ENCODE assay signal across 35 mouse cellular contexts in genomic region chr8:85577666-85578065, GRCm38 (mm10).
"Had no signal": no experiment of that assay in that cellular context is flagged by ENCODE, and none has a peak within 500 bp of the region (broad histone marks: within the 10 kb centered on the region; RNA-seq: fewer than 3 reads in every experiment).

No protein-coding gene starts in this region.

- H3K36me3 ChIP-seq: heart, embryonic 10.5 days; heart, embryonic 12.5 days; heart, embryonic 13.5 days; heart, embryonic 15.5 days; hindbrain, embryonic 10.5 days; hindbrain, embryonic 12.5 days; hindbrain, embryonic 13.5 days; hindbrain, embryonic 15.5 days; intestine, embryonic 15.5 days; kidney, embryonic 15.5 days had no signal

- ATAC-seq: hindbrain, embryonic 16.5 days; hindbrain, postnatal 0 days; inflammation-experienced regulatory T-cells, adult 6 months; intestine, embryonic 15.5 days; intestine, embryonic 16.5 days; intestine, postnatal 0 days had no signal

- H3K27ac ChIP-seq: heart, adult 2 months; heart, embryonic 10.5 days; heart, embryonic 13.5 days; heart, embryonic 15.5 days; hindbrain, embryonic 10.5 days; hindbrain, embryonic 12.5 days; hindbrain, embryonic 13.5 days; hindbrain, embryonic 14.5 days; hindbrain, embryonic 15.5 days; hindbrain, postnatal 0 days; intestine, embryonic 15.5 days; kidney, embryonic 15.5 days; kidney, postnatal 0 days; layer of hippocampus, adult 2 months had no signal

- H3K9me3 ChIP-seq: heart, embryonic 10.5 days; heart, embryonic 12.5 days; heart, embryonic 13.5 days; heart, embryonic 15.5 days; hindbrain, embryonic 10.5 days; hindbrain, embryonic 12.5 days; hindbrain, embryonic 13.5 days; hindbrain, embryonic 15.5 days; intestine, embryonic 15.5 days; kidney, embryonic 15.5 days had no signal

- H3K4me3 ChIP-seq: heart, adult 2 months; heart, embryonic 10.5 days; heart, embryonic 12.5 days; heart, embryonic 13.5 days; heart, embryonic 15.5 days; hindbrain, embryonic 10.5 days; hindbrain, embryonic 12.5 days; hindbrain, embryonic 13.5 days; hindbrain, embryonic 15.5 days; intestine, embryonic 15.5 days; kidney, embryonic 15.5 days; layer of hippocampus, adult 2 months had no signal

- DNase-seq: heart, adult 2 months; heart, postnatal 10 days; heart, postnatal 14 days; heart, postnatal 36 days; heart, postnatal 4 days; kidney, adult 11 months; kidney, adult 18-20 months; kidney, adult 2 months; kidney, adult 8-10 months; kidney, adult 9 months; kidney, postnatal 10 days; kidney, postnatal 14 days; kidney, postnatal 25 days; kidney, postnatal 36 days; kidney, postnatal 4 days; layer of hippocampus, adult 9-11 months had no signal

- H3K27me3 ChIP-seq: heart, embryonic 12.5 days; heart, embryonic 13.5 days; heart, embryonic 15.5 days; hindbrain, embryonic 12.5 days; hindbrain, embryonic 13.5 days; hindbrain, embryonic 15.5 days; intestine, embryonic 15.5 days; kidney, embryonic 15.5 days had no signal

- H3K9ac ChIP-seq: heart, embryonic 12.5 days; heart, embryonic 13.5 days; heart, embryonic 15.5 days; hindbrain, embryonic 12.5 days; hindbrain, embryonic 13.5 days; hindbrain, embryonic 14.5 days; hindbrain, embryonic 15.5 days; intestine, embryonic 15.5 days; kidney, embryonic 15.5 days had no signal

- H3K4me2 ChIP-seq: heart, embryonic 11.5 days; heart, embryonic 12.5 days; heart, embryonic 13.5 days; heart, embryonic 15.5 days; hindbrain, embryonic 12.5 days; hindbrain, embryonic 13.5 days; hindbrain, embryonic 14.5 days; hindbrain, embryonic 15.5 days; intestine, embryonic 15.5 days; kidney, embryonic 15.5 days had no signal

- H3K4me1 ChIP-seq: heart, embryonic 10.5 days; heart, embryonic 12.5 days; heart, embryonic 13.5 days; heart, embryonic 15.5 days; hindbrain, embryonic 10.5 days; hindbrain, embryonic 12.5 days; hindbrain, embryonic 13.5 days; hindbrain, embryonic 15.5 days; intestine, embryonic 15.5 days; kidney, embryonic 15.5 days had no signal
